Mouse (Mus musculus) megakaryocyte, adult 5-6 weeks (primary cell): ENCODE results near the gene Espn. TPM values are rescaled to one million over a fixed set of nuclear protein-coding genes. Genes with fewer than 3 reads are reported as not detected.

ENCODE experiments used
- ATAC-seq: 2 replicates; pipeline ENCODE4 v1.8.0; 2016; ENCODE audit warnings: mild to moderate bottlenecking, inconsistent platforms; ENCODE audit not compliant: poor library complexity, severe bottlenecking
- total RNA-seq, 2 experiments: library from RNA; stranded (forward) in 1 of 2; stranded (reverse) in 1 of 2; fragments of 153-499, 151-499 nt in 1 of 2; fragments of 221-1000, 200-1000 nt in 1 of 2; gene quantifications; 2 replicates each; pipeline versions ENCODE4 v1.2.3 to v1.2.4; 2015 to 2017

Espn gene
- total RNA-seq, 2 experiments from 2014 or later: 0.22 to 1.2 TPM

GRCm38 (mm10) chr4:152127884-152128283 is 24.3 kb downstream of the Espn start:
- no peak for ATAC-seq

GRCm38 (mm10) chr4:152126026-152126920 is 25.9 kb downstream of the Espn start:
- no peak for ATAC-seq

GRCm38 (mm10) chr4:152125161-152126025 is 26.8 kb downstream of the Espn start:
- 0 out of 2 replicates have a peak, but pooled peaks have one; percentile 13 for ATAC-seq

GRCm38 (mm10) chr4:152124361-152124961 is 27.7 kb downstream of the Espn start:
- peak; percentile 55 for ATAC-seq

- no peak for ATAC-seq
Measured at GRCm38 (mm10) chr4:152121183-152121505, 31.0 kb downstream of the Espn start.

- no peak for ATAC-seq
Measured at GRCm38 (mm10) chr4:152120311-152121182, 31.6 kb downstream of the Espn start.

- no peak for ATAC-seq
Measured at GRCm38 (mm10) chr4:152119396-152120292, 32.5 kb downstream of the Espn start.

GRCm38 (mm10) chr4:152117538-152117937 is 34.6 kb downstream of the Espn start:
- ATAC-seq: no peak

- peak; percentile 29; the same call in 1 of the 2 replicates for ATAC-seq
Measured at GRCm38 (mm10) chr4:152115921-152116612, 36.1 kb downstream of the Espn start, which contains the start of gene Tnfrsf25. Tnfrsf25 (plus strand) TSS chr4:152115934.

GRCm38 (mm10) chr4:152114080-152114479 is 38.1 kb downstream of the Espn start:
- no peak for ATAC-seq

GRCm38 (mm10) chr4:152112329-152112728 is 39.8 kb downstream of the Espn start:
- no peak for ATAC-seq

- ATAC-seq: no peak
Measured at GRCm38 (mm10) chr4:152110689-152111088, 41.5 kb downstream of the Espn start.

GRCm38 (mm10) chr4:152109509-152109908 is 42.7 kb downstream of the Espn start:
- ATAC-seq: no peak

- ATAC-seq: no peak
Measured at GRCm38 (mm10) chr4:152108673-152109072, 43.5 kb downstream of the Espn start.

- peak; percentile 20; the same call in 1 of the 2 replicates for ATAC-seq
Measured at GRCm38 (mm10) chr4:152107971-152108509, 44.1 kb downstream of the Espn start.

GRCm38 (mm10) chr4:152107493-152107892 is 44.7 kb downstream of the Espn start:
- ATAC-seq: no peak

GRCm38 (mm10) chr4:152106746-152107145 is 45.4 kb downstream of the Espn start:
- ATAC-seq: no peak

GRCm38 (mm10) chr4:152103025-152103424 is 49.1 kb downstream of the Espn start:
- ATAC-seq: peak; percentile 80
